Comparison of ENCODE assay signal across 15 mouse cellular contexts in the genomic region with DNA sequence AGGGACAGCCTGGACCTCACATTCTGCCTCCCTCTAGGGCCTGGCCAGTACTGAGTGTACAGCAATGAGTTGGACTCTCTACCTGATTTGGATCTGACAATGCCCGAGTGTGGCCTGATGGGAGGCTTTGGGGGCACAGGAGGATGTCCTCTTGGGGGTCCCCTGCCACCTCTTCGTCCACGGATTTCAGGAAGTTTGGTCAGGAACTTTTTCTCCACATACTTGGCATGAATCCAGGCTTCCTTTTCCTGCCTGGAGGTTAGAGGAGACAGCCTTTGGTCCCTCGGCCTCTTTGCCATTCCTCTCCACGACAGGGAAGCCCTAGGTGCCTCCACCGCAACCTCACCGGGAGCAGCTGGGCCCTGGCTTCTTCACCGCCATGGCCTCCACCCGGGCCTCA. TPM values are rescaled to one million over a fixed set of nuclear protein-coding genes. Genes with fewer than 3 reads are reported as not detected.
DNase-seq lines count a peak whose midpoint lies in the region; ATAC-seq and TF ChIP-seq lines count a peak whose summit lies in the region.
"Had no signal": no experiment of that assay in that cellular context is flagged by ENCODE, and none has a peak within 500 bp of the region (broad histone marks: within the 10 kb centered on the region; RNA-seq: fewer than 3 reads in every experiment).

No protein-coding gene starts in this region.

- H3K4me3 ChIP-seq in heart, embryonic 12.5 days = no peak overlapping the region
- H3K4me3 ChIP-seq in lung, embryonic 15.5 days = no peak overlapping the region
- H3K4me3 ChIP-seq in heart, postnatal 0 days (ENCODE audit: low read depth, low read length) = no peak overlapping the region
- no peak overlapping the region for H3K4me3 ChIP-seq in small intestine, adult 2 months (ENCODE audit: low read depth, low read length)

- H3K4me2 ChIP-seq in heart, embryonic 12.5 days = peak overlapping the region; percentile 14
- H3K4me2 ChIP-seq in lung, embryonic 15.5 days = peak overlapping the region; percentile 19
- peak overlapping the region; percentile 33 for H3K4me2 ChIP-seq in heart, postnatal 0 days (ENCODE audit: low read depth, low read length)

- 57% methylated on average over 9 of the region's 9 CpGs for WGBS in heart, embryonic 12.5 days
- WGBS in lung, embryonic 15.5 days = 43% methylated on average over 9 of the region's 9 CpGs
- WGBS in heart, postnatal 0 days = 53% methylated on average over 9 of the region's 9 CpGs
- 48% methylated on average over 9 of the region's 9 CpGs for WGBS in small intestine, adult 2 months

- TF ChIP-seq CTCF in heart, postnatal 0 days (IDR thresholded peaks at IDR 0.05; ENCODE audit: low read depth) = no peak
- no peak for TF ChIP-seq CTCF in small intestine, adult 2 months (IDR thresholded peaks at IDR 0.05; ENCODE audit: extremely low read depth, insufficient read length, insufficient replicate concordance, low read depth, low read length)

- H3K27ac ChIP-seq in heart, embryonic 12.5 days (ENCODE audit: poor library complexity, severe bottlenecking) = peak overlapping the region; percentile 43; the same call in 1 of the 2 replicates
- 0 out of 2 replicates have a peak overlapping the region, but pooled peaks have one; percentile 32 for H3K27ac ChIP-seq in lung, embryonic 15.5 days
- H3K27ac ChIP-seq in heart, postnatal 0 days (ENCODE audit: low read depth) = peak overlapping the region; percentile 60
- 0 out of 2 replicates have a peak overlapping the region, but pooled peaks have one; percentile 25 for H3K27ac ChIP-seq in small intestine, adult 2 months (ENCODE audit: insufficient read depth, low read depth, low read length)

- no peak for TF ChIP-seq EP300 in heart, postnatal 0 days (IDR thresholded peaks at IDR 0.05; ENCODE audit: low read depth)

- H3K4me1 ChIP-seq in heart, embryonic 12.5 days (replicated peaks) = peaks cover 49% of the 10 kb centered on the region
- H3K4me1 ChIP-seq in lung, embryonic 15.5 days = peaks cover 32% of the 10 kb centered on the region
- H3K4me1 ChIP-seq in heart, postnatal 0 days (ENCODE audit: control insufficient read depth, insufficient read depth) = peaks cover 8% of the 10 kb centered on the region; the same call in 1 of the 2 replicates
- peaks cover 10% of the 10 kb centered on the region for H3K4me1 ChIP-seq in small intestine, adult 2 months (ENCODE audit: control insufficient read depth, insufficient read depth, insufficient read length, low read length)

- H3K27me3 ChIP-seq in heart, embryonic 12.5 days (replicated peaks) = no peaks in the 10 kb centered on the region
- no peaks in the 10 kb centered on the region for H3K27me3 ChIP-seq in lung, embryonic 15.5 days
- 0 out of 2 replicates have a peak, but pooled peaks cover 2% of the 10 kb centered on the region for H3K27me3 ChIP-seq in heart, postnatal 0 days (ENCODE audit: control insufficient read depth, insufficient read depth, low read length)
- H3K27me3 ChIP-seq in small intestine, adult 2 months (ENCODE audit: control insufficient read depth, insufficient read depth, low read length) = no peaks in the 10 kb centered on the region

- intact Hi-C loops in heart, postnatal 36 days (cut with DNase I) = no loop called here

- no peak for DNase-seq in heart, postnatal 36 days
- no peak for DNase-seq in lung, adult 18-20 months
- no peak for DNase-seq in heart, postnatal 0 days (ENCODE audit: low spot score)
- DNase-seq in thymus, postnatal 0 days (ENCODE audit: low spot score) = no peak
- no peak for DNase-seq in frontal cortex, postnatal 14 days (ENCODE audit: low spot score in 2 of 2)
- DNase-seq: adrenal gland, adult 8-10 months; midbrain, embryonic 14.5 days; thymus, postnatal 25 days had no signal

- no peaks in the 10 kb centered on the region for H3K9me3 ChIP-seq in heart, embryonic 12.5 days (replicated peaks)
- H3K9me3 ChIP-seq in lung, embryonic 15.5 days = no peaks in the 10 kb centered on the region
- H3K9me3 ChIP-seq in heart, postnatal 0 days (replicated peaks; ENCODE audit: control insufficient read depth, low read length) = no peaks in the 10 kb centered on the region

- no peaks in the 10 kb centered on the region for H3K36me3 ChIP-seq in heart, embryonic 12.5 days
- no peaks in the 10 kb centered on the region for H3K36me3 ChIP-seq in lung, embryonic 15.5 days
- no peaks in the 10 kb centered on the region for H3K36me3 ChIP-seq in heart, postnatal 0 days (replicated peaks; ENCODE audit: control insufficient read depth, insufficient read depth, low read length)
- no peaks in the 10 kb centered on the region for H3K36me3 ChIP-seq in small intestine, adult 2 months (ENCODE audit: control insufficient read depth, insufficient read depth, low read length)

- ATAC-seq in heart, embryonic 12.5 days (ENCODE audit: insufficient number of reproducible peaks, low FRiP score) = no peak
- ATAC-seq in lung, embryonic 15.5 days (ENCODE audit: borderline replicate concordance, extremely low read depth, low FRiP score, low TSS enrichment) = no peak
- ATAC-seq in heart, postnatal 0 days (ENCODE audit: insufficient read depth, low read depth) = no peak

- peak overlapping the region; percentile 39; the same call in 1 of the 2 replicates for H3K9ac ChIP-seq in heart, embryonic 12.5 days
- H3K9ac ChIP-seq in lung, embryonic 15.5 days = no peak overlapping the region
- H3K9ac ChIP-seq in heart, postnatal 0 days (replicated peaks; ENCODE audit: low read depth, low read length) = no peak overlapping the region; the same call in 1 of the 2 replicates

- TF ChIP-seq POLR2A in small intestine, adult 2 months (IDR thresholded peaks at IDR 0.05; ENCODE audit: low read depth, low read length) = no peak

RNA-seq across cellular contexts. Expression of gene Kctd11, which starts 3.0 kb away (rescaled TPM):
- 4.1 and 4.5 TPM in 2 replicates for polyA plus RNA-seq in heart, embryonic 12.5 days (2016; fragmentation: Nextera tagmentation; extraction: Ambion mirVana)
- 1 to 10 TPM; 2.6 to 2.8 TPM for total RNA-seq in heart, postnatal 36 days (2021)
- polyA plus RNA-seq in lung, embryonic 15.5 days (2015; fragmentation: Nextera tagmentation; extraction: Ambion mirVana) = 8.1 and 8.6 TPM in 2 replicates
- 2.3 and 9.4 TPM in 2 replicates for total RNA-seq in heart, postnatal 0 days (2014; rRNA removed; ENCODE audit: low replicate concordance)
- polyA plus RNA-seq in heart, postnatal 0 days (2015; fragmentation: Nextera tagmentation; extraction: Ambion mirVana) = 1.9 and 2.3 TPM in 2 replicates
- 1.6 and 2.8 TPM in 2 replicates for polyA plus RNA-seq in small intestine, adult 2 months (2012; rRNA removed)
- 1.7 and 2.3 TPM in 2 replicates for polyA plus RNA-seq in thymus, postnatal 0 days (2015; fragmentation: Nextera tagmentation; extraction: Ambion mirVana)

RNA-seq across cellular contexts. Expression of gene Tmem95, which starts 6.4 kb away (rescaled TPM):
- not detected in 2 replicates for polyA plus RNA-seq in heart, embryonic 12.5 days (2016; fragmentation: Nextera tagmentation; extraction: Ambion mirVana)
- total RNA-seq in heart, postnatal 36 days (2021) = not detected
- not detected in 2 replicates for polyA plus RNA-seq in lung, embryonic 15.5 days (2015; fragmentation: Nextera tagmentation; extraction: Ambion mirVana)
- not detected in 2 replicates for total RNA-seq in heart, postnatal 0 days (2014; rRNA removed; ENCODE audit: low replicate concordance)
- not detected in 2 replicates for polyA plus RNA-seq in heart, postnatal 0 days (2015; fragmentation: Nextera tagmentation; extraction: Ambion mirVana)
- polyA plus RNA-seq in small intestine, adult 2 months (2012; rRNA removed) = not detected in 2 replicates
- not detected in 2 replicates for polyA plus RNA-seq in thymus, postnatal 0 days (2015; fragmentation: Nextera tagmentation; extraction: Ambion mirVana)
- total RNA-seq: adrenal gland, adult 8-10 months; left cerebral cortex, adult 8-10 months had no signal
- polyA plus RNA-seq: hindbrain, embryonic 11.5 days; liver, embryonic 16.5 days; midbrain, embryonic 14.5 days; neural tube, embryonic 14.5 days had no signal

RNA-seq across cellular contexts. Expression of gene Acap1, which starts 11.1 kb away (rescaled TPM):
- 10.3 and 11.2 TPM in 2 replicates for polyA plus RNA-seq in heart, embryonic 12.5 days (2016; fragmentation: Nextera tagmentation; extraction: Ambion mirVana)
- under 1 TPM; 0.78 to 0.89 TPM for total RNA-seq in heart, postnatal 36 days (2021)
- 1.4 and 5.0 TPM in 2 replicates for polyA plus RNA-seq in lung, embryonic 15.5 days (2015; fragmentation: Nextera tagmentation; extraction: Ambion mirVana)
- 2.5 and 9.7 TPM in 2 replicates for total RNA-seq in heart, postnatal 0 days (2014; rRNA removed; ENCODE audit: low replicate concordance)
- polyA plus RNA-seq in heart, postnatal 0 days (2015; fragmentation: Nextera tagmentation; extraction: Ambion mirVana) = 2.5 TPM in 2 replicates
- polyA plus RNA-seq in small intestine, adult 2 months (2012; rRNA removed) = 7.3 and 11.6 TPM in 2 replicates
- 150 and 176 TPM in 2 replicates for polyA plus RNA-seq in thymus, postnatal 0 days (2015; fragmentation: Nextera tagmentation; extraction: Ambion mirVana)
- total RNA-seq: left cerebral cortex, adult 8-10 months had no signal

RNA-seq across cellular contexts. Expression of gene 2810408A11Rik, which starts 16.5 kb away (rescaled TPM):
- 4.7 and 5.2 TPM in 2 replicates for polyA plus RNA-seq in heart, embryonic 12.5 days (2016; fragmentation: Nextera tagmentation; extraction: Ambion mirVana)
- total RNA-seq in heart, postnatal 36 days (2021) = under 1 TPM; 0.73 to 0.89 TPM
- 11.9 and 13.0 TPM in 2 replicates for polyA plus RNA-seq in lung, embryonic 15.5 days (2015; fragmentation: Nextera tagmentation; extraction: Ambion mirVana)
- total RNA-seq in heart, postnatal 0 days (2014; rRNA removed; ENCODE audit: low replicate concordance) = 1.8 and 6.3 TPM in 2 replicates
- polyA plus RNA-seq in heart, postnatal 0 days (2015; fragmentation: Nextera tagmentation; extraction: Ambion mirVana) = 2.8 and 3.9 TPM in 2 replicates
- polyA plus RNA-seq in small intestine, adult 2 months (2012; rRNA removed) = 1.8 and 2.6 TPM in 2 replicates
- 19.8 and 26.0 TPM in 2 replicates for polyA plus RNA-seq in thymus, postnatal 0 days (2015; fragmentation: Nextera tagmentation; extraction: Ambion mirVana)

RNA-seq across cellular contexts. Expression of gene Neurl4, which starts 16.6 kb away (rescaled TPM):
- polyA plus RNA-seq in heart, embryonic 12.5 days (2016; fragmentation: Nextera tagmentation; extraction: Ambion mirVana) = 7.6 and 9.2 TPM in 2 replicates
- total RNA-seq in heart, postnatal 36 days (2021) = 10 to 100 TPM; 40.2 to 47.4 TPM
- polyA plus RNA-seq in lung, embryonic 15.5 days (2015; fragmentation: Nextera tagmentation; extraction: Ambion mirVana) = 7.1 and 8.0 TPM in 2 replicates
- total RNA-seq in heart, postnatal 0 days (2014; rRNA removed; ENCODE audit: low replicate concordance) = 39.2 and 59.5 TPM in 2 replicates
- polyA plus RNA-seq in heart, postnatal 0 days (2015; fragmentation: Nextera tagmentation; extraction: Ambion mirVana) = 3.6 and 4.5 TPM in 2 replicates
- polyA plus RNA-seq in small intestine, adult 2 months (2012; rRNA removed) = 17.3 and 23.9 TPM in 2 replicates
- 6.2 and 7.5 TPM in 2 replicates for polyA plus RNA-seq in thymus, postnatal 0 days (2015; fragmentation: Nextera tagmentation; extraction: Ambion mirVana)

Comparison
In these comparisons a context has a peak if more than half of its experiments do, and no peak if none do; other contexts are left out.
1. RNA of gene Acap1, which starts 11.1 kb away (polyA plus RNA-seq): 150 to 176 TPM in thymus, postnatal 0 days; 7.3 to 11.6 TPM in small intestine, adult 2 months, 10.3 to 11.2 TPM in heart, embryonic 12.5 days, 1.4 to 5.0 TPM in lung, embryonic 15.5 days and 2.5 TPM in heart, postnatal 0 days; every median in the first group is over 10 times any median in the second.
2. Peak in every context shown above with its lines, with median percentiles within 50 percentile points of each other: H3K27ac ChIP-seq and H3K4me2 ChIP-seq.